Mouse (Mus musculus) embryonic fibroblast, embryonic 13.5 days (primary cell): ENCODE measurements around the gene Hs6st3. TPM values are rescaled to one million over a fixed set of nuclear protein-coding genes. Genes with fewer than 3 reads are reported as not detected.
"Not testable (repeated sequence)": the region's sequence is repeated elsewhere in the genome, so short reads cannot be mapped to it uniquely, and the experiment has no call there.

ENCODE experiments used
- H3K27ac ChIP-seq: 2 replicates; pipeline ENCODE4 v1.5.1; 2012; ENCODE audit warnings: low read length, control low read depth, inconsistent platforms; ENCODE audit not compliant: insufficient read depth
- H3K4me1 ChIP-seq: 2 replicates; pipeline ENCODE4 v1.6.1; 2011; ENCODE audit warnings: low read length; ENCODE audit not compliant: control insufficient read depth, insufficient read depth
- H3K4me3 ChIP-seq: 2 replicates; pipeline ENCODE4 v1.5.1; 2011; ENCODE audit warnings: mild to moderate bottlenecking, control low read depth, low read length; ENCODE audit not compliant: insufficient read depth
- CTCF ChIP-seq: IDR thresholded peaks from 2 replicates; pipeline ENCODE4 v1.5.1; 2011; ENCODE audit warnings: mild to moderate bottlenecking, control low read depth, low read length, moderate library complexity, borderline replicate concordance; ENCODE audit not compliant: insufficient read depth
- POLR2A ChIP-seq: IDR thresholded peaks from 2 replicates; pipeline ENCODE4 v1.6.1; 2011; ENCODE audit warnings: low read depth, mild to moderate bottlenecking, control low read depth, low read length, moderate library complexity
- polyA plus RNA-seq: library from polyadenylated mRNA; stranded (reverse); fragments of >200 nt; gene quantifications from 2 replicates; pipeline ENCODE4 v1.2.4, GENCODE M21; 2011; ENCODE audit warnings: low read depth; ENCODE audit not compliant: missing spikeins, insufficient read length

Hs6st3 gene
- polyA plus RNA-seq, 1 experiment = 0.42 TPM

DNA sequence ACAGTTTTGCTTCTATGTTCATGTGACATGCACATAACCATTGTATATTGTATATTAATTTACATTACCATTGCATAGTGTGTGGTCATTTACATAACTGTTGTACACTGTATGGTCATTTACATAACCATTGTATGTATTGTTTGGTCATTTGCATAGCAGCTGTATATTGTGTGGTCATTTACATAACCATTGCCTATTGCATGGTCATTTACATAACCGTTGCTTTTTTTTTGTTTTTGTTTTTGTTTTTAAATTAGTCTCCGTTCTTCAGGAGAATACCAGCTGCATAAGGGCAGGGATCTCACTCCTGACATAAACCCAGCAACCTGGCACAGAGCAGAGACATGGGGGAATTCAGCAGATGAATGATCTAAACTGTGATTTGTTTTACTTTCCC, 95.5 kb downstream of the Hs6st3 start:
- Histone ChIP-seq H3K4me3 (no peak overlapping the region), H3K4me1 (no peaks in the 10 kb centered on the region), H3K27ac (no peak overlapping the region)
- TF ChIP-seq CTCF (no peak), POLR2A (no peak)

DNA sequence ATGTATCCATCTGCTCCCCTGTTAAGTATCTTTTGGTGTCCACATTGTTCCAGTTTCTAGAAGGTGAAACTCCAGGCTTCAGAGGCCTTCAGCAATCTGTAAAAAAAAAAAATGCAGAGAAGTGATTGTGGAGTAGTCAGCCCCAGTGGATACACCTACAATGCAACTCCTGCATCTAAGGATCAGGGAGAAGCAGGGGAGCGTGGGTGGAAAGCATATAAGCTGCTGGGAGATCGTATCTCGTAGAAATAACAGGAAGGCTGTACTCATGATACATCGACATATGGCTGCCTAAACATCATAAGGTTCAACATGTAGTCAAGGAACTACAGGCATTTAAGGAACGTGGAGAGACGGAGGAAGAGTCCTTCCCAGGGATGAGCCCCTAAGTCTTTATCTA, 109.0 kb downstream of the Hs6st3 start:
- TF ChIP-seq CTCF (no peak), POLR2A (no peak)
- Histone ChIP-seq H3K4me1 (no peaks in the 10 kb centered on the region), H3K27ac (no peak overlapping the region), H3K4me3 (no peak overlapping the region)

DNA sequence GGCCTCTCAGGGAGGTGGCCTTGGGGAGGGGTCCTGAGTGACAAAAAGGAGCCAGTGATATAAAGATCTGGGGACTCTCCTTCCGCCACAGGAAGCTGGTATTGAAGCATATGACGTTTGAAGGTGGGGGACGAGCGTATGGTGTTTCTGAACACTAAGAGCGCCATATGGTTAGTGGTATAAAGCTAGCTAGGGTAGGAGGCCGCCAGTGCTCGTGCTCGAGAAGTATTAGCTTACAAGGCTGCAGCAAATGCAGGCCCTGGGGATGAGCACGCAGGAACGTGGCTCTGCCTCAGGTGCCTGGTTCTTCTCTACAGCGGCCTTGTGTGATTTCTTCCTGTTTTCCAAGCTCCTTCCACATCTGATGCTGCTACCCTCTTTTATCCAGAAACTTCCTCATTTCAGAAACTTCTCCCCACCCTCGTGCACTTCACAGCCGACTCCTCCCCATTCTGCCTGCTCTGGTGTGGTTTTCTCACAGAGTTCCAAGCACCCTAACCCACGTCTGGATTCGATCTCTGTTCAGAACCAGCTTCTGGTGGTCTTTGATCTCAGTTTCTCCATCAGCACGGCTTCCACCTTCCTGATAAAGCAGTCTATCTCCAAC, 110.0 kb downstream of the Hs6st3 start:
- H3K4me3 ChIP-seq = no peak overlapping the region
- no peaks in the 10 kb centered on the region for H3K4me1 ChIP-seq
- H3K27ac ChIP-seq = no peak overlapping the region
- no peak for TF ChIP-seq POLR2A
- no peak for TF ChIP-seq CTCF

DNA sequence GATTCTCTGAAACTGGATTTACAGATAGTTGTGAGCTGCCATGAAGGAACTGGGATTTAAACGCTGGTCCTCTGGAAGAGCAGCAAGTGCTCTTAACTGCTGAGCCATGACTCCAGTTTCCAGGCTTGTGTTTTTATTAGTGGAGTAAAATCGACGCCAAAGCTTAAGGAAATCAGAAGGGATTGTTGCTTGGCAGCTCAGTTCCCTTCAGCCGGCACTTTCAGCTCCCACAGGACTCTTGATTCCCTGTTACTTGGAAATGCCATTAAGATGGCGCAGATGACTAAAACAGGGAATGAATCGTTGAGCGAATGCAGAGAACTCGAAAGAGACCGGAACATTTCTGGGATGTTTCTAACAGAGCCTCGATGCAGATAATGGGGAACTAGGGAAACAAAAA, 112.2 kb downstream of the Hs6st3 start:
- Histone ChIP-seq H3K27ac (no peak overlapping the region), H3K4me3 (no peak overlapping the region), H3K4me1 (no peaks in the 10 kb centered on the region)
- no peak for TF ChIP-seq CTCF
- TF ChIP-seq POLR2A = no peak

DNA sequence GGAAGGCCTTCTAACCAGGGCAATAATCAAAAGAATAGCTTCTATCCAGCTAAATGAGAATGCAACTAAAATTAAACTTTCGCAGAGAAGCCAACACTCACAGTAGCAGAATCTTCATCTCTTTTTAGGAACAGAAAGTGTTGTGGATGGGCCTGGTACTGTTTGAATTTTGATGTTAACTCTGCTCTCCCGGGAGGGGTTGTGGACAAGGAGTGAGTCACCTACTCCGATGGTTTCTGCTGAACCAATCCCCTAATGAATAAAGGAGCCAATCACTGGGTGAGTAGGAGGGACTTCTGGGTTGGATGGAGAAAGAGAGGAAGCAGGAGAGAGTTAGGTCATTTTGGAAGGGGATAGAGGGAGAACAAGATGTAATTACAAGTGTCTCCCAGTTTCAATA, 117.3 kb downstream of the Hs6st3 start:
- Histone ChIP-seq H3K27ac (no peak overlapping the region), H3K4me3 (no peak overlapping the region), H3K4me1 (no peaks in the 10 kb centered on the region)
- TF ChIP-seq CTCF (no peak), POLR2A (no peak)

DNA sequence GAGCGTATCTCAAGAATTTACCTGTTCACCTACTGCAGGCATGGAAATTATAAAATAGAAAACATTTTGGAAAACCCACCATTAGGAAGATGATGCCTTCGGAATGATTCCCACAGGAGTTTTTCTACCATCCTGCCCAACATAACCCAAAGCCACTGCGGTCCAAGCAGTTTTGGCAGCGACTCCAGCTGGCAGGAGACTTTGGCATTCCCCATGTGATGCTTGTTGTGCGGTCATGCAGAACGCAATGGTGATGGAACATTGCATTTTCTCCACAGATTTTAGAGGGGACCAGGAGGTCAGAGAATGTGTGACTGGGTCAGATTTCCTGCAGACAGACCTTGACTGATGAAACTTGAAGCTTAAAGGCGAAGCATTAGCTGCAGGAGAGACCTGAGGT, 118.9 kb downstream of the Hs6st3 start:
- no peak overlapping the region for H3K27ac ChIP-seq
- no peak overlapping the region for H3K4me3 ChIP-seq
- H3K4me1 ChIP-seq = no peaks in the 10 kb centered on the region
- no peak for TF ChIP-seq POLR2A

DNA sequence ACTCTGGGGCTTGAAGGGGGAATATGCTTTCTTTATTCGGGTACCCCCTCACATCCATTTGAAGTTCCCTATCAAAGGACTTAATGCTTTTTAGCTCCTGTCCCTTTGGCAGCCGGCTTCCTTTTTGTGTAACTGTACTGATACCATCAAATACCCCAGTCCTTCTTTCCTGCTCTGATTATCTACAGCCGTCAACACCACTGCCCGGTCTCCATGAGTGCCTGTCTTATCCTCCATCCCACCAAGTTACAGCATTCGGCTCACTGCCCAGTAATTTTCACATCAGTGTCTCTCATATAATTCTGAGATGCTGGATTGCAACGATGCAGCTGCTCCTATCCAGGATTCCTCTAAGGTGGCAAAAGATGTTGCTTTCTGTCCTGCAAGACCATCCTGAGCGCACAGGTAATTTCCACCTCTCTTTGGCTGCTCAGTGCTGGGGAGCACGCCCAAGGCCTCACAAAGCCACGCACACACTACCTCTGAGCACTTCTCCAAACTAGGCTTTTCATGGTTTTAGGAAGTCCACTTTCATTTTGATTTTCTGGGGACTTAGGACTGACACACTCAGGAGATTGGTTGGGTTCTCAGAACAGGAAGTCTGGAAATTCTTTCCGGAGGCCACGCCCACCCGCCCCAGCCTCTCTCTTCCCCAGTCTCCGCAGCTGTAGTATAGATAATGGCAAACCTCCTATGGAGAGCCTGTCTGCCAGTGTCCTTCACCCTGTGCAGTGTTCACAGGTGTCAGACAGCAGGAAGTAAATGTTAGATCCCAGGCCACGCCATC, 122.2 kb downstream of the Hs6st3 start:
- no peak for TF ChIP-seq POLR2A
- TF ChIP-seq CTCF = no peak
- H3K4me3 ChIP-seq = no peak overlapping the region
- H3K27ac ChIP-seq = no peak overlapping the region
- H3K4me1 ChIP-seq = no peaks in the 10 kb centered on the region

DNA sequence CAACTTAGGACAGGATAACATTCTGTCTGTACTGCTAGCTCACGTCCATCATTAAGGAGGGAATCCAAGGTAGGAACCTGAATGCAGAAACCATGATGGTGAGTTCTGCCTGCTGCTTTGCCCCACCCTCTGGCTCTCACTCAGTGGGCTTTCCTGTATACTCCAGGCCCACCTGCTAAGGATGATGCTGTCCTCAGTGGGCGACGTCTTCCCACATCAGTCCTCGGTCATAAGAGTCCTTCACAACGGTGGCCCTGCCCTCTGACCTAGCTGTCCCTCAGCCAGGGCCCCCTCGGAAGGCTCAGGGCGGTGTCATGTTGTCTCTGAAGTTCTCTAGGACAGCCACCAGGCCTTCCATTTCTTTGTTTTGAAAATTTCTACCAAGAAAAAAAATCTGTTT, 128.2 kb downstream of the Hs6st3 start:
- H3K4me1 ChIP-seq = no peaks in the 10 kb centered on the region
- H3K4me3 ChIP-seq = no peak overlapping the region
- H3K27ac ChIP-seq = no peak overlapping the region
- TF ChIP-seq CTCF (no peak), POLR2A (no peak)

DNA sequence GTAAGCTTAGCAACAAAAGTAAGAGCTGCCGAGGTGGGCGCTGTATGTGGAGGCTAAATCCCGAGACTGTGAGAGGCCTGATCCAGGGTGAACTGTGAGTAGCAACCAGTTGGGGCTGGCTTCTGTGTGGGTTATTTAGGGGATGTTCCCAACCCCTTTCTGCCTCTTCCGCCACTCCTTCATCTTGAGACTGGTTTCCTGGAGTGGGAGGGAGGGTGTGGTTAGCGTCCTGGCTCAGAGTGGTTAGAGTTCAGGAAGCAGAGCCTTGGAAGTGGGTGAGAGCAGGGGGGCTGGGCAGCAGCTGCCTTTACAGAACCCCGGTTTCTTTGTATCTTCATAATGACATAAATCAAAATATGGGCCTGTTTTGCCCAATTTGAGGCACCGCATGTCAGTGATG, 134.9 kb downstream of the Hs6st3 start:
- TF ChIP-seq CTCF (no peak), POLR2A (no peak)
- H3K4me1 ChIP-seq = no peaks in the 10 kb centered on the region
- H3K27ac ChIP-seq = no peak overlapping the region
- no peak overlapping the region for H3K4me3 ChIP-seq

DNA sequence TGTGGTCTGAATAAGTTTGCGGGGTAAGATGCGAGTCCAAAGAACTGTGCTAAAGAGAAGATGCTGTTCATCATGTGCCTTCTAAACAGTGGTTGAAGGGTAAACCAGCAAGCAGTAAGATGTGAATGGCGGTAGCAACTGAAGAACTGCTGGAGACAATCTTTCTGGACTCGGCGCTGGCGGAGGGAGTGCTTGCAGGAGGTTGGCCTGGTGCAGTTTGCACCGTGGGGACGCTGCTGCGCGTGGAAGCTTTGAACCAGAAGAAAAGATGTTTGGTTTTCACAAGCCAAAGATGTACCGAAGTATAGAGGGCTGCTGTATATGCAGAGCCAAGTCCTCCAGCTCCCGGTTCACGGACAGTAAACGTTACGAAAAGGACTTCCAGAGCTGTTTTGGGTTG, 140.0 kb downstream of the Hs6st3 start:
- H3K4me1 ChIP-seq, H3K27ac ChIP-seq, H3K4me3 ChIP-seq: not testable (repeated sequence)

DNA sequence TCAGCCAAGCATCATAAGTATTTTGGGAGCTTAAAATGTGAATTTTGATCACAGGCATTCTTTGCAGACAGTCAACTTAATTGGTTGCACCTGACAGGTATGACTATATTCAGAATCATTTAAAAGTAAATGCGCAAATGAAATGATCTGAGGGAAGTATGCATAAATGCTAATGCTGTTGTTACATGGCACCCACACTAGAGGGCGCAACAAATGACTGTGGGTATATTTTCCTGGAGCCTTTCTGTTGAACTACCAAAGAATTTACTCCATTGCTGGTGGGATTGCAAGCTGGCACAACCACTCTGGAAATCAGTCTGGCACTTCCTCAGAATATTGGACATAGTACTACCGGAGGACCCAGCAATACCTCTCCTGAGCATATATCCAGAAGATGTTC, 145.8 kb downstream of the Hs6st3 start:
- Histone ChIP-seq H3K4me1 (no peaks in the 10 kb centered on the region), H3K4me3 (no peak overlapping the region), H3K27ac (no peak overlapping the region)
- TF ChIP-seq POLR2A (no peak), CTCF (no peak)
